Mouse (Mus musculus): ENCODE data around the gene Spi1.

DNA sequence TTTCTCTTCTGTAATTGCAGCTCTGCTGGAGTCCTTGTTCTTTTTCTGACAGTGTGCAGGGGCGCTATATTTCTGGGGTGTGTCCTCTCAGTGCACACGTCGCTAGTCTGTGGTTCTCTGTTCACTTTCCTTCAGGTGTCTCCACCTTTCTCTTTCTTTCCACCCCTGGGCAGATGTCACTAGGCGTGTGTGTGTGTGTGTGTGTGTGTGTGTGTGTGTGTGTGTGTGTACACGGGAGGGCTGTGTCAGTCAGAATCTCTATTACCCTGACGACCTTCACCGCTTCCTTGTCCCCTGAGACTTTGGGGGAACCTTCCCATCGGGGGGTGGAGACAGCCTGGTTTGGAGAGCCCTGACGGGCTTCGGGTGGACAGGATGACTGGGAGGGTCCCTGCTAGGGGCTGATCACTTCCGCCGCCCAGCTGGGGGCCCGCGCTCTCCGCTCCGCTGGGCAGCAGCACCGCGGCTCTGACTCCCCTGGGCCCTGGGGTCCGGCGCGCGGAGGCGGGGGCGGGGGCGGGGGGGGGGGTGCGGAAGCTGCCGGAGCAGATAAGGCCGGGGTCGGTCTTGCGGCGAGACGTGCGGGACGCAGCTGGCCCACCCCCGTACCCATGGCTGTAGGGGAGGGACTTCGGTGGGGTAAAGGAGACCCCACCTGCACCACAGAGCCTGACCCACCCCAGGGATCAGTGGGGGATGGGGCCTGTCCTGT is 3.7 kb upstream of the Spi1 start:
- no peak for TF ChIP-seq POLR2A (IDR thresholded peaks at IDR 0.05; ENCODE audit: low read depth, low read length)
- no peak for TF ChIP-seq CTCF (conservative IDR thresholded peaks at IDR 0.05; ENCODE audit: insufficient read depth, insufficient read length, low read depth, low read length)
